Mouse (Mus musculus) layer of hippocampus, adult 9-11 months (tissue): ENCODE results near the gene Slc12a8.
"Not testable (repeated sequence)": the region's sequence is repeated elsewhere in the genome, so short reads cannot be mapped to it uniquely, and the experiment has no call there.

Source experiments
- DNase-seq: peaks from one replicate; pipeline ENCODE4 v3.0.0; 2022

Gene Slc12a8

DNA sequence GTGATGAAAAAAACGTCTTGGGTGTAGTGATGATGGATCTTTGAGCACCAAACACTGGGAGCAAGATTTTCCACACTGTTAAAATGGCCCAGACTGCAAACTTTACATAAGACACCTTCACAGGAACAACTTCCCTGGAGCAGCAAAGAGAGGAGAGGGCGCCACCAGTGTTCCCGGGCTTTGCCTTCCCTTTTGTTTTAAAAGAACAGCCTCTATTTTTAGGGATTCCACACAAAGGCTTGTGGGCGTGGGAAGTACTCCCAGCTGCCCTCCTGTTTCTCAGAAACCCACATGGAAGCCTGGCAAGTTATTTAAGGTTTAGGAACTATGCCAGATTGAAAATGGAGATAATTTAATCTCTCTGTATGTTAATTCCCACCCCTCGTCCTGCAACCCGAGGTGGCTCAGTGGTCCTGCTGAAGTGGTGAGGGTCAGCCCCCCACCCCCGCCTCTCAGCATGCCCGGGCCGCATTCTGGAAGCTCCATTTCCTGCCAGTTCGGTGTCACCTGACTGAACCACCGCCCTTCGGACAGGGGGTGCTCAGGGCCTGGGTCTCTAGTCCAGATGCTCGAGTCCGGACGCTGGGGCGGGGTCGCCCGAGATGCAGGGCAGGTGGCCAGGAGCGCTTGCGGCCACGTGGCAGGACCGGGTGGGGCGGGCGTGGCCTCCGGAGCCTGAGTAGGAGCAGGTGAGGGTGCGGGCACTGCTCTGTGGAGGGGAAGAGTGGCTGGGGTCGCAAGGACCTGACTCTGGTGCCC lies at the start of gene Slc12a8:
Gene Slc12a8 (plus strand): TSS at position 522 of the 759 bp plus-strand sequence.
- peak; percentile 86 for DNase-seq

DNA sequence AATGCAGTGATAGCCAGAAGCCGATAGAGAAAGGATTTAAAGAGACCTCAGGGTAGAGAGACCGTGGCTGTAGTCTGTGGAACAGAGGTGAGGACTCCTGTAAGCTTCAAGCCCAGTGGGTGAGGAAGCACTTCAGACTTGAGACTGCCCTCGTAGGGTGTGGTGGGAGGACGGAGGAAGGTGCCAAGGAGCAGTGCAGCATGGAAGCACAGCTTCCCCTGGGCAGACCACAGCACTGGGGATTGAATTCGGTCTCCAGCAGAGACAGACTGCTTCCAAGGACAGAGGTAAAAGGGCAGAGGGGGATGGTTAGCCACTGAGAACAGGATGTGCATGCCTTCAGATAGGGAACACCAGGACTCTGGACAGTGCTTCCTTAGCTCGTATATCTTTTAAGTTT lies 49.7 kb upstream of the Slc12a8 start:
- no peak for DNase-seq

- no peak for DNase-seq
Observed at GRCm38 (mm10) chr16:33469973-33470372, 47.2 kb upstream of the Slc12a8 start.

- DNase-seq = no peak
Observed at GRCm38 (mm10) chr16:33474381-33474780, 42.7 kb upstream of the Slc12a8 start.

GRCm38 (mm10) chr16:33479926-33480325 lies 37.2 kb upstream of the Slc12a8 start:
- DNase-seq = no peak

DNA sequence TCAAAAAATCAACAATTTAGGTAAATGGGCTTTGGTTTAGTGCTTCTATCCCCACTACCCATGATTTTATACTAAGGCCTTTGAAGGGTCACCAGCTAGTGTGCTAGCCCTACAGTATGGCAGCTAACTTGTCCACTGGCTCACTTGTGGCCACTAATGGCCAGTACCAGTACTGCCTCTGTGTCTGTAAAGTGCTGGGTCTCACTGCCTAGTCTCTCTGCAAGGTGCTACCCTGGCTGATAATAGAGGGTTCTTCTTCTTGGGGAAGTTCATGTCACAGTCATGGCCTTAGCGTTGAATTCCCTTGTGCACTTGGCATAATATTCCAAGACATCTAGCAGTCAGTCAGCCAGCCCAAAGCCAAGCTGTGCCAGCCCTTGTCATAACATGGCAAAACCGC lies 36.0 kb upstream of the Slc12a8 start:
- DNase-seq = no peak

GRCm38 (mm10) chr16:33482309-33482708 lies 34.8 kb upstream of the Slc12a8 start:
- DNase-seq = no peak

DNA sequence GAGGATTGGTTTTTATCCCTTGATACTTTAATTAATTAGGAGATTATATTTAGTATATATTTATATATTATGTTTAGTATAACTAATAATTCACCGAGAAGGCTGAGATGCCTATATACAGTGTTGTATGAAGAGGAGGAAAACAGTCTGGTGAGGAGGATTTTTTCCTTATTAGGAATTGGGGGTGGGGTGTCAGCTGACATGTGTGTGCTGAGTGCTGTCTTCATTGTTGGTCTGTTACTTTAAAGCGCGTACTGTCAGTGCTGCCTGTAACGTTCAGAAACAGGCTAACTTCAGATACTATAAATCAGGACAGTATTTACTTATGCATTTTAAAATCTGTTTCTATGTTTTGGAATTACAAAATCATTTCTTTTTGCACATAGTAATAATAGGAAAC lies 29.4 kb upstream of the Slc12a8 start:
- no peak for DNase-seq

DNA sequence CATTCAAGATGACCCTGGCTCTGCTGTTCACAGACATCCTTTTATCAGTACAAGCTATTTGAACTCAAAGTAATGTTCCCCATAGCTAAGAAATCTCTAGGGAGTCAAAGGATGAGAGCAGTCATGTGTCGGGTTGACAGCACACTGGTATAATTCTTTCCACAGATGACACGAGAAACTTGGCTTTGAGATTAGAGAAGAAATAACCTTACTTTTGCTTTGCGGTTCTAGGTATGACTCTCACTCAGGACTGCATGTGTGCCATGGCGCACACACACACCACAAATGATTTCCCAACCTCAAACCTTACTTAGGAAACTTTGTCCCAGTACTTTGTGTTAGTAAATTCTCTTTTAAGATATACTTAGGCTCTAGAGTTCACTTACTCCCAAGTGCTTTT lies 22.8 kb upstream of the Slc12a8 start:
- no peak for DNase-seq

DNA sequence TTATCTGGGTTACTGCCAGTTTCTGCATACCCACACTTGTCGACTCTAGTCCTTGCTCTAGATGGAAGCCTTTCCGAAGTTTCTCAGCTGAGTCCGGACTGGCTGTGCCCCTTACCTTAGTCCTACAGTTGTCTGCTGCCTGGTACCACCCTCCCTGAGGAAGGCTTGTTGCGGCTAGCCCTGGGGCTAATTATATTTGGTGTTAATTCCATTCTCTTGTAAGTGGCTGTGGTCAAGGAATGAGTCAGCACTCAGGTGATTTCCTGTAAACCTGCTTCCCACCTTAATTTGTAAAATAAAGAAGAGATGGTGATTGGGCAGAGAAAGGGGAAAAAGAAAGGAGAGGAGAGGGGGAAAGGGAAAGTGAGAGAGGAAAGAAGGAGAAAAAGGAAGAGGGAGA lies 9.0 kb upstream of the Slc12a8 start:
- DNase-seq = no peak

- DNase-seq = not testable (repeated sequence)
Observed at GRCm38 (mm10) chr16:33509231-33509630, 7.9 kb upstream of the Slc12a8 start.

DNA sequence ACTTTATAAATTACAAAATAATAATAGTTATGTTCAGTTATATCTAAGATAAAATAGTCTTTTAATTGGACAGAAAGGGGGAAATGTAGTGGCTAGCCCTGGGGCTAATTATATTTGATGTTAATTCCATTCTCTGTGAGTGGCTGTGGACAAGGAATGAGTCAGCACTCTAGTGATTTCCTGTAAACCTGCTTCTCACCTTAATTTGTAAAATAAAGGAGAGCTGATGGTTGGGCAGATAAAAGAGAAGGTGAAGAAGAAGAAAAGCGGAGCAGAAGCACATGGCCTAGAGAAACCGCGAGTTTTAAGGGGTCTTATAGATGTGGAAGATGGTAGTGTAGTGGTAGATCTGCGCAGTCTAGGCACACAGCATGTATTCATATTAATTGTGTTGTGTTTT lies 6.3 kb upstream of the Slc12a8 start:
- not testable (repeated sequence) for DNase-seq

GRCm38 (mm10) chr16:33512555-33512954 lies 4.6 kb upstream of the Slc12a8 start:
- DNase-seq = no peak

DNA sequence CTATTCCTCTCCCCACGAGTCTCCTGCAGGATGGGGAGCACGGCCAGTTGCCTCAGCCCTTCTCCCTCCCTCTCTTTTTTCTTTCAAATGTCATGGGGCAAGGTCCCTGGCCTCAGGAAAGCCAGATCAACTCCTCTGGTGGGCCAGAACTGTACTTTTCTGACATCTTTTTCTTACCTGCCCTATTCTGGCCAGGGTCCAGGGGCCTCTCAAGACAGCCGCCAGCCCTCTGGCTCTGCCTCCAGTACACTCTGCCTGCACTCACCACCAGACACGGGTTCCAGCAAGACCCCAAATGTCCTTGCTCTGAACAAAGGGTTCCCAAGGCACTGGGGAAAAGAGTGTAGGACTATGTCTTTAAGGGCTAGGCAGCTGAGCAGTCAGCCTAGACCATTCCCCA lies 499 bp downstream of the Slc12a8 start:
- DNase-seq = no peak

DNA sequence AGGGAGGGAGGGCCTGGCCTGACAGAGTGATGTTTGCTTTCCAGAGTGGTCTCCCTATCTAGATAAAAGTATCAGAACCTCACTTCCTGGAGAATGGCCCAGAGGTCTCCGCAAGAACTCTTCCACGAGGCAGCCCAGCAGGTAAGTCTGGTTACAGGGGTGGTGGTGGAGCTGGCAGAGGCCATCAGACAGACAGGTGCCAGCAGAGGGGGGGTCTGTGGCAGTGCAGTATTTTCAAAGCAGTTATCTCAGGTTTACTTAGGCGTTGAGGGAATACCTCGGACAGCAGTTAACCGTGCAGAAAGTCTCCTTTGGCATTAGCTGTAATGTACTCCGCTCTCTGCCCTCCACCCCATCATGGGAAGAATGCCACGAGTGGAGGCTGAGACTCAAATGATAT lies 1.1 kb downstream of the Slc12a8 start:
- DNase-seq = no peak

DNA sequence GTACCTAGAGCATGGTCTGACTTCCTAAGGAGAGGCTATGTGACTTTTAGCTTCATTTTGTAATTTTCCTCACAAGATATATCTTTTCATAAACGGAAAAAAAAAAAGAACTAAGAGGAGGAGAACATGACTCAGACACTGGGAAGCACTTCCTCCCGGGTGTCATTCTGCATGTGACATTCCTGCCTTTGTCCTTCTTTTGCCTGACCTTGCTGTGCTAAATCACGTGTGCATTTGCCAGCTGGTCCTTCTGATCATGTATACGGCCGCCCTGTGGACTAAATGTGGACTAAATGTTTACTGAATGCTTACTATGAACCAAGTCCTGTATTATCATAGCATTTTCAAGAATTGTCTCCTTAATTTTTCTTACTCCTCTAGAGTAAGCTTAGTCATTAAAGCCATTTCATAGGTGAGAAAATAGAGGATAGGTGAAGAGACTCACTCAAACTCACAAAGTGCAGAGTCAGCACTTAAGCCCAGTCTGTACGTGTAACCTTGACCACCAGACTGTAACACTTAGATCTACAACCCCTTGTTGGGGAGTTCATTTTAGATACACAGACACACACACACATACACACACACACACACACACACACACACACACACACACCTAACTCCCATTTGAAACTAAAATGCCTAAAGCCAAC lies 2.9 kb downstream of the Slc12a8 start:
- DNase-seq = no peak

GRCm38 (mm10) chr16:33522516-33522915 lies 5.4 kb downstream of the Slc12a8 start:
- no peak for DNase-seq

- no peak for DNase-seq
Observed at GRCm38 (mm10) chr16:33523571-33523970, 6.4 kb downstream of the Slc12a8 start.

DNA sequence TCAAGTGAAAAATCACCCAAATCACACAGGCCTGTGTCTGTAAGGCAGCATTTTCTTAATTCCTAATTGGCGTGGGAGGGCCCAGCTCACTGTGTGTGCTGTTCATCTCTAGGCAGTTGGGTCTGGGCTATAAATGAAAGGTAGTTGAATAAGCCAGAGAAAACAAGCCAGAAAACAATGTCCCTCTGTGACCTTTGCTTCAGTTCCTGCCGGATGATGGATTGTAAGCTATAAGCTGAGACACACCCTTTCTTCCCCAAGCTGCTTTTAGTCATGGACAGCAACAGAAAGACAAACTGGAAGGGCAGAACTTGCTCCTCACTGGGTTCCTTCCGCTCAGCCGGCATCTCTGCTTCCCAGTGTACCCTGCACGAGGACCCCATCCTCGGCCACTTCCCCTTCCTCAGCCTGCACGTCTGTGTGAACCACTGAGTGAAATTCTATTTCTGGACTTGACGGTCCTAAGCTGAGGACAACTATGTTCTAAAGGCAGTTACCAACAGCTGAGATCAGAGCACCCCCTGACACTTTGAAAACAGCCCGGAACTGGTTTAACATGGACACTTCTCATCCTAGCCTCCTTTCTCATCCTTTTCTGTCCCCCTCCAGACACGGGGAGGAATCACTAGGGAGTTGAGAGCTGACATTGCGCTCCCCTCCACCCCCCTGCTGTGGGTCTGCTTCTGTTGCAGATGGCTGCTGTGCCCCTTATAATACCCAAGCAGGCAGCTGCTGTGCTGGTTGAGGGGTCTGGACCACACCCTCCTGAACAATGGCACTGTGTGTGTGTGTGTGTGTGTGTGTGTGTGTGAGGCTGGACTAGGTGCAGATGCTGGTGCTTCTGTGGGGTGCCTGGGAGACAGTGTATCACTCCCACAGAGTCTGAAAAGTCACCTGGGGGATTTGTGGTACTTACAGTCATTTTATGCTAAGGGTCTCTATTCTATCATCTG lies 12.7 kb downstream of the Slc12a8 start:
- peak; percentile 19 for DNase-seq

- no peak for DNase-seq
Observed at GRCm38 (mm10) chr16:33531184-33531583, 14.1 kb downstream of the Slc12a8 start.

DNA sequence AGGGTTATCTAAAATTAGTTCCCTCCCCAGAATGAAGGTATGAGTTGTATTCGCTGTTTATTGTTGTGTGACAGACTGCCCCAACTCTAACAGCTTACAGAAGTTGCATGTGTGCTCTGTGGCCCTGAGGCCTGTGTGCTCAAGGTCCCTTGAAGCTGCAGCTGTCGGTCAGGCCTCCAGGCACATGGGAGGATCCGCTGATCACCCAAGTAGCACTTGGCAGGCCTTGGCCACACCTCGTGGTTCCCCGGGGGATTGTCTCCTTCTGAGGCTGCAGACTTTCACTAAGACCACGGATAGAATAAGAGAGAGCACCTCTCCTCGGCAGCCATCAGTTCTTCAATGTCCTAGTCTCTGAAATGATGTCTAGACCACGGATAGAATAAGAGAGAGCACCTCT lies 19.3 kb downstream of the Slc12a8 start:
- no peak for DNase-seq

- DNase-seq = no peak
Observed at GRCm38 (mm10) chr16:33537499-33538225, 20.5 kb downstream of the Slc12a8 start.

DNA sequence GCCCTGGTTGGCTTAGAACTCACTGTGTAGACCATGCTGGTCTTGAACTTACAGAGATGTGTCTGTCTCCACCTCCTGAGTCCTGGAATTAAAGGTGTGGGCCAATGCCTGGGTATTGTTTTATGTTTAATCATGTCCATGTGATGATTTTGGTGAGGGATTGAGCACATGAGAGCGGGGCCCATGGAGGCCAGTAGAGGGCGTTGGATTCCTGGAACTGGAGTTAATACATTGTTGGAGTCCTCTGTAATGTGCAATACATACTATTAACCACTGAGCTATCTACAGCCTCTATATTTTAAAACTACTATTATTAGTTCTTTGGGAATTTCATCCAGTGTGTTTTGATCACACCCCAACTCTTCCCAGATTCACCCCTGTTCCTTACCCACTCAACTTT lies 27.2 kb downstream of the Slc12a8 start:
- no peak for DNase-seq
